Mouse (Mus musculus) embryonic fibroblast, embryonic 13.5 days (primary cell): ENCODE data around the gene Lclat1.

Source experiments
- CTCF ChIP-seq: IDR thresholded peaks from 2 replicates; pipeline ENCODE4 v1.5.1; 2011; ENCODE audit warnings: mild to moderate bottlenecking, control low read depth, low read length, moderate library complexity, borderline replicate concordance; ENCODE audit not compliant: insufficient read depth
- POLR2A ChIP-seq: IDR thresholded peaks from 2 replicates; pipeline ENCODE4 v1.6.1; 2011; ENCODE audit warnings: low read depth, mild to moderate bottlenecking, control low read depth, low read length, moderate library complexity

DNA sequence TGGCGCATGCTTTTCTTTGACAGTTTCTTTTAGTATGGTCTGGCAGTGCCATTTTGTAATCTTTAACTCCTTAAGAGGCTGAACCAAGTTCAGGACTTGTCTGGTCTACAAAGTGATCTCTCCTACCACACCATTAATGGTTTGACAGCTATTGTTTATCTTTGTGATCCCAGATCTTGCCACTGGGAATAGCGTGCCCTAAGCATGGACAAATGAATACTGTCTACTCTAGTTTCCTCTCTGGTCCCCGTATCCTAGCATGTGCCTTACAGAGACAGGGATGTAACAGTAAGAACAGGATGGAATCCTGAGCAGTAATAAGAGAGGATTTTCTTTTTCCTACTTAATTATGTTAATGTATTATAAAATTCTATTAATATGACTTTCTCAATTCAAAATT lies 105.0 kb downstream of the Lclat1 start:
- no peak for TF ChIP-seq CTCF
- TF ChIP-seq POLR2A: no peak
